Mouse (Mus musculus) cerebellum, postnatal 4 days (tissue): ENCODE measurements around the gene Sass6.
"Not testable (repeated sequence)": the region's sequence is repeated elsewhere in the genome, so short reads cannot be mapped to it uniquely, and the experiment has no call there.

ENCODE experiments used
- DNase-seq, 2 experiments: peaks; one replicate each; pipeline ENCODE4 v3.0.0; 2022; ENCODE audit warnings: low spot score in 2 of 2, mixed read lengths in 1 of 2

Sass6 gene

DNA sequence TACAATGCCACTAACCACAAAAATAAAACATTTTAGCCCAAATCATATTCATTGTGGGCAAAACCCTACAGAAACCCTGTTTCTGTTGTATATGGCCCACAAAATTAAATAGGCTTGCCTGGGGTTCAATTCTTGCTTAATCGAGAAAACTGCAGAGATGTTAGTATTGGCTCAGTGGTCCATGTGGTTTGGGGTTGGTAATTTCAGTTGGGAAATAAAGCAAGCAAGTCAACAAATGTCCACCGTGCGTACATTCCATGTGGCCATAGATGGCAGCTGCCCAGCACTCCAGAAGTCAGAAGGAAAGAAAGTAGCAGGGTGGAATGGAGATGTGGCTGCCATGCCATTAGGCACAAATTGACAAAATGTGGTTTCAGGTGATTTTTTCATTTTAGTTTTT is 38.2 kb downstream of the Sass6 start:
- no peak for DNase-seq

DNA sequence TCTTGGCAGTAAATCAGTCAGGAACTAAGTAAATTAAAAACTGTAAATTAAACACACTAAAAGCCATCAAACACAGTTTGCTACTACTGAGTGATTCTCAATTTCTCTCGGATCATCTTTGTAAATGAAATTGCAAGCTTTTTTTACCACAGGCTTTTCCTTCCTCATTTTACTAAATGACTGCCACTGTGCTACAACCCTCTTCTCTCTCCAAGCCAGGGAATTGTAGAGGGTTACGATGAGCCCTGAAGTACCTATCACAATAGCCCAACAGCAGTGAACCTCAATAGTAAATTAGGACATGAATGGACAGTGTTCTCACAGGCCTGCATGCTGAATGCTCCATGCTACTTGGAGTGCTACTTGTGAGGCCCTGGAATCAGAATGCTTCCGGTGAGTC is 39.3 kb downstream of the Sass6 start:
- DNase-seq = no peak

DNA sequence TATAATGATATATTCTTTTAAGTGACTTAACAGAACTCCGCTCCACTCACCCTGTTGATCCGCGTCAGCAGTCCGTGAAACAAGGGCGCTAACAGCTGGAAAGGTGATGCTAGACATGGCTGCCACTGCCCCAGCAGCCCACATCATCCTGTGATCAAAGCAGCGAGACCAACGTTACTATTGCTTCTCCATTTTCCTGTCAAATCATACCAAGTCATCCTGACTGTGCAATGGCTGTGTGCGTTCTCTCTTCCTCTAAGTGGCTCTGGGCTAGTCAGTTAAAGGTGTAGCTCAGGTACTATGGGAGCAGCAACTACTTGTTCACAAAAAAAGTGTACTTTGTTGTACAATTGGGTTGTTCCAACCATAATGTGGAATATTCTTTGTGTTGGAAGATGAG is 40.1 kb downstream of the Sass6 start:
- no peak for DNase-seq

DNA sequence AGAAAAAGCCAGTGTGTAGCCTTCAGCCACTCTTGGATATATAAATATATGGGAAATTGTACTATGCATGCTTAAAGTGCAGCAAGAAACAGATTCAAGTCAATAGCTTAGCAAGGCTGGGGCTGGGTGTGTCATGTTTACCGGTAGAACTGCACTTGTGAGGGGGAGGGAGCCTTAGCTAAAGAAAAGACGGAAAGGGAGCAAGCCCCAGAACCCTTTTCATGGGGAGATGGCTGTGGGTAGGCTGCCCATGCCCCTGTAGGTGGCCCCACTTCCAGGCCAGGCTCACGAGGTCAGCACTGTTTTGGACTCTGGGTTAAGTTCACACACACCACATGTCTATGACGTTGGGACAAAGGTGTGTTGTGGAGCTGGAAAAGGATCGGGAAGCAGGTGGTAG is 41.0 kb downstream of the Sass6 start:
- no peak for DNase-seq

DNA sequence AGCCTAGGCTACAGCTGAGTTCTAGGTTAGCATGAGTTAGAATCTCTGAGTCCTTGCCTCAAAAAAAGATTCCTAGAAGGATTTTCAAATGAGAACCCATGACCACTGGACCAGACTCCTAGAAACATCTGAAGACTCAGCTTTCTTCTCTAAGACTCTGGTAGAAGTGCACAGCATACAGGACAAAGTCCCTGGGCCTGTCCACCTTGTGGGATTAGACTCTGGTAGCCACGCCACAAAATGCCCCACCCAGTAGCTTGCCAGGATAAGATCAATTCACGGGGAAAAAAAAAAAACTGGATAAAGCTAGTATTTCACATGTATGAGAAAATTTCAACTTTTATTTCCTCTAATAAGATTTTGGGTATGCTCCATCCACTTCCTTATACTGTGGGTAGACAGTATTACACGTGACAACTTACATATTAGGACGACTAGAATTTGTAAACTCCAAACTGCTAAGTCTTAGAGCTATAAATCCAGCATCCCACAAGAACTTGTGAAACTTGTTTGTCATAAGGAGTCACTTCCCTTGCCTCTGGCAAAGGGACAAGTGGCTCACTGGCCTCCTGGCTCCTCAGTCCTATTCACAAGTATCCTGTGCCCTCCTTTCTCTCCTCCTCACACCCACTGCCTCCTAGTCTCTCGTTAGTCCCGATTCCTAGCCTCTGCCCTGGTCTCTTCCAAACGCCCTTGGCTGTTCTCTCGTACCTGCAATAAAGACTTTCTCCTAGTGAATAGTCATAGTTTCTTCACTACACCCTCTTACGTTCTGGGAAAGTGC is 43.1 kb downstream of the Sass6 start:
- no peak for DNase-seq

DNA sequence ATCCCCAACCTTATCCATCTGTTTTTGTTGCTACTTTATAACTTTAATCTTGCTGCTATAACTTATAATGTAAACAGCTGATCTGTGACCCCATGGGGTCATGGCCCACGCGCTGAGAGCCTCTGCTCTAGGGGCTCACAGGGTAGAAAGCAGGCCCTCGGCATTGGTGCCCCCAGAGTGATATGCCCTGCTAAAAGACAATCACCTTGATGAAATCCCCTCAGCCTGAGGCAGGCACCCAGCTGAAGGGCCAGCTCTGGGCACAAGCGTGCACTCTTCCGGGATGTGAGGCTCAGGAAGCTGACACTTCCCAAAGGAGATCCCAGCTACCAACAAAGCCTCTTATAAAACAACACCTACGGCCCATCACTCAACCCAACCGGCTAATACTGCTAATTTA is 43.8 kb downstream of the Sass6 start:
- DNase-seq = no peak

DNA sequence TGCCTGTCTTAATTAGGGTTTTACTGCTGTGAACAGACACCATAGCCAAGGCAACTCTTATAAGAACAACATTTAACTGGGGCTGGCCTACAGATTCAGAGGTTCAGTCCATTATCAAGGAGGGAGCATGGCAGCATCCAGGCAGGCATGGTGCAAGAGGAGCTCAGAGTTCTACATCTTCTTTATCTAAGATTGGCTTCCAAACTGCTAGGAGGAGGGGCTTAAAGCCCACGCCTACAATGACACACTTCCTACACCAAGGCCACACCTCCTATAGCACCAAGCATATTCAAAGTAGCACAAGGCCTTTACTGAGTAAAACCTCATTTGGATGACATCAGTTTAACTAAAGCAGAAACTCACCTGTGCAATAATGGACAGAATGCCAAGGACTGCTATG is 45.2 kb downstream of the Sass6 start:
- DNase-seq = no peak

DNA sequence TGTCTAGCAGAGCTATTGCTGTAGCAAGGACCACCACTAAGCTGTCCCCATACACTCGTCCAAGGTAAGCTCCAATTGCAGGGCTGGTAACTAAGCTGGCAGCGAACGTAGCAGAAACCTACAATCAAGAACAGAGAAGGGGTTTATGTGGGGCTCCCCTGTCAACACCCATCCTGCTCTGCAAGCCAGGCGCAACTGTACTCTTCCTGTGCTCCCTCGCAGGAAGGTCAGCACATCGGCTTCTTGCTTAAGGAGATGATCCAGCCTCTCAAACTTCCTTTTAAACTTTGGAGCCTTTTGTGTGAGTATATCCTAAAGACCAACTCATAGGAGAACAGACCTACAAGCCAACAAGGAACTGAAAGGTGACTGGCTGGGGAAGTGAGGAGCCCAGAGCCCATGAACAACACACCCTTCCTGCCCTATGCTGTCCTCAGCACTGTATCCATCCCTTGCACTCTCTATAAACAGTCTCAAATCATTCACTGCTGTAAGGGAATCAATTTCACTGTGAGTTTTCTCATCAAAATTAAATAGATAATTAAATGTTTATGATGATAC is 47.1 kb downstream of the Sass6 start:
- DNase-seq = no peak

DNA sequence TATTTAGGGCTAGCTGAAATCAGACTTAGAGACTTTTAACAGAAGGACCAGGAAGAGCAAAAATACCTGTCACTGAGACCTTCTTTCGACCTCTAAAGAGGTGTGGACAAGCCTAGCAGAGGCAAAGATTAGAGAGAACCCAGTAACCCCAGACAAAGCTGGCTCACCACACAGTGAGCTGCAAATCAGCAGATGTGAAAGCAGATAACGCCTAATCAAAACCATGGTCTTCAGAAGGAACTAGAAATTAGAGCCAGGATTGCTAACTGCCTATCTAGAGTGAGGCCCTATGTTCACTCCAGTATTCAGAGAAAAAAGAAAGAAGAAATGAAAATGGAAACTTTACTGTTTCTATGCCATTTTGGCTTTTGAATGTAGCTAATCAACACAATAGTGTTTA is 47.6 kb downstream of the Sass6 start:
- DNase-seq = no peak

DNA sequence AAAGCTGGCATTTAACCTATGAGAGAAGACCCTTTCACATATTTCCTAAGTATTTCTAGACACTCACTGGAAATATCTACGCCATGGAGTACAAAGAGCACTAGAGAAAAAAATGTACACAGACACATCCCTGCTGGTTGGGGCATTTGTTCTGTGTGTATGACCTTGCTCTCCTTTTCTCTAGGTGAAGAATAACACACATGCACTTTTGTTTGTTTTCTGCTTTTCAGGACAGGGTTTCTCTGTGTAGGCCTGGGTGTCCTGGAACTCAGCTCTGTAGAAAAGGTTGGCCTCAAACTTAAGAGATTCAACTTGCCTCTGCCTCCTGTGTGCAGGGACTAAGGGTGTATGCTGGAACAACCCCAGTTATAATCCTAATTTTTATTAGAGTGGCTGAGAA is 51.6 kb downstream of the Sass6 start:
- no peak for DNase-seq

DNA sequence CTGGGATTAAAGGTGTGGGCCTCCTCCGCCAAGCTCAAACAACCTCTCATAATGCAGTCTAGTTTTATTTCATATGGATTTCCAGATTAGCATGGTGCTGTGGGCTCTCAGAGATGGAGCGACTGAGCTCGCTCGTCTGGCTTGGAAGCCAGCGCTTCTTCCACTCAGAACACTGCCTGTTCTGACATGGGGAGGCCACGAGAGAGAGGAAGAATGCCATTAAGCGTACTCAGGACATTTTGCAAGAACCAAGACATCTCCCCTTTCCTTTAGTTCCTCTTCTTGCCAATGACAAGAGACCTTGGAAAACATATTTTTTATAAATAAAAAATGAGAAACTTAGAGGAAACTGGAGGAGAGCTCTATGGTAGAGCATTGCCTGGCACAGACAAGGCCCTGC is 54.0 kb downstream of the Sass6 start:
- DNase-seq = no peak

DNA sequence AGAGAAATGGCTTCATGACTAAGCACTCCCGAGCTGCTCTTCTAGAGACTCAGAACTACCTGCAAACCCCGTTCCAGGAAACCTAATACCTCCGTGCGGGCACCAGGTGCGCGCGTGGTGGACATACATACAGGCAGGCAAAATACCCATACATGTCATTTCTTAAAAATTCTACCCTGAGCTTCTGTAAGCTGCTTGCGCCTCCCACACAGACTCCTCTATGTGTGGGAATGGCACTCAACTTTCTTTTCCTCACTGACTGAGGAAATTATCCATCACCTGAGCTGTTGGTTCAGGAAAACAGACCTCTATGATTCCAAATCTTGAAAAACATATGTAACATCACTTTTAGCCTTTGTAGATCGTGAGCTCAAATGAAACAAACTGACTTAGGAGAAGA is 55.9 kb downstream of the Sass6 start:
- no peak for DNase-seq

DNA sequence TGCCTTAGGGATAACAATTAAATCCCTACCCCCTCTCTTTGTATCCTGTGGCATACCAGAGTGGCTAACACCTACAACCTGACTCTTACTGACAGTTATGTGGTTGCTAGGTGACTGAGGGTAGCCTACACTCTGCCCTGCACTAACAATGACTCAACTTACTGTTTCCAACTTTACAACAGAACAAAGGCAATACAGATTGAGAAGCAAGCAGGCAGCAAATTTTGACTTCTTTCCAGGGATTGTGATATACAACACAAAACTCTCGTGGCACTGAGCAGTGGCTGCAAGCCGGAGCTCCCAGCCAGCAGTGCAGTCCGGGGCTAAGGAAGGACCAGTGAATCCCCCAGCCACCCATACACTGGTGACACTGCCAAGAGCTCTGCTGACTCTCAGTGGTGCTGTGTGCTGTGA is 57.3 kb downstream of the Sass6 start:
- no peak for DNase-seq

DNA sequence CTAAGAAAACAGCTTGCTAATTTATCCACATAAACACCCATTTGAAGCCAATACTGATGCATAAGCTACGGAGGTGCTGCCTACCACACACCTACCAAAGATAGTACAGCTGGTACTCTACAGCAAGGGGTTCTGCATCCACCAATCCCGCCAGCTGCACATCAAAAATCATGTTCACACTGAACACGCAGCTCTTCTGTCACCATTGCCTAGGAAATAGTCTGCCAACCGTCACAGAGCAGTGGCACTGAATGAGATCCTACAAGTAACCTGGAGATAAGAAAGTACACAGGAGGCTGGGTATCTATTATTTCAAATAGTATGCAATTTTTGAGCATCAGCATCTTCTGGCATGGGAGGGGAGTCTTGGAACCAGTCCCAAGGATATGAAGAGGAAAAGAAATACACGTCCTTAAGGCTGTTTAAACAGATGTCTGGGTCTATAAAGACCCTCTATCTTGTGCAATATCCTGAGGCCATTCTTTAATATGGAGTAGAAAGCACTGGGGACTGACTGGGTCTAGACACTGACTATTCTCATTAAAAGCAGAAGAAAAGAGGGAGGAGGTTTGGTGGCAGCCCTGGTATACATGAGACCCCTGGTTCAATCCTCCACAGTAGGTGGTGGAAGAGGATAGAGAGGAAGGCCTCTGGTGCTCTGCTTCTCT is 58.6 kb downstream of the Sass6 start:
- DNase-seq = no peak

DNA sequence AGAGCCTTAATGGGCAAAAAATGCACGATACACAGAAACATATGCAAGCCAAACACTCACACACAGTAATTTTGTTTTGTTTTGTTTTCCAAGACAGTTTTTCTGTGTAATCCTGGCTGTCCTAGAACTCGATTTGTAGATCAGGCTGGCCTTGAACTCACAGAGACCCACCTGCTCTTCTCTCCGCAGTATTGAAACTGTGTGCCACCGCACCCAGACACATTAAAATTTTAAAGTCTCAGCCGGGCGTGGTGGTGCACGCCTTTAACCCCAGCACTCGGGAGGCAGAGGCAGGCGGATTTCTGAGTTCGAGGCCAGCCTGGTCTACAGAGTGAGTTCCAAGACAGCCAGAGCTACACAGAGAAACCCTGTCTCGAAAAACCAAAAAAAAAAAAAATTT is 59.3 kb downstream of the Sass6 start:
- not testable (repeated sequence) for DNase-seq

DNA sequence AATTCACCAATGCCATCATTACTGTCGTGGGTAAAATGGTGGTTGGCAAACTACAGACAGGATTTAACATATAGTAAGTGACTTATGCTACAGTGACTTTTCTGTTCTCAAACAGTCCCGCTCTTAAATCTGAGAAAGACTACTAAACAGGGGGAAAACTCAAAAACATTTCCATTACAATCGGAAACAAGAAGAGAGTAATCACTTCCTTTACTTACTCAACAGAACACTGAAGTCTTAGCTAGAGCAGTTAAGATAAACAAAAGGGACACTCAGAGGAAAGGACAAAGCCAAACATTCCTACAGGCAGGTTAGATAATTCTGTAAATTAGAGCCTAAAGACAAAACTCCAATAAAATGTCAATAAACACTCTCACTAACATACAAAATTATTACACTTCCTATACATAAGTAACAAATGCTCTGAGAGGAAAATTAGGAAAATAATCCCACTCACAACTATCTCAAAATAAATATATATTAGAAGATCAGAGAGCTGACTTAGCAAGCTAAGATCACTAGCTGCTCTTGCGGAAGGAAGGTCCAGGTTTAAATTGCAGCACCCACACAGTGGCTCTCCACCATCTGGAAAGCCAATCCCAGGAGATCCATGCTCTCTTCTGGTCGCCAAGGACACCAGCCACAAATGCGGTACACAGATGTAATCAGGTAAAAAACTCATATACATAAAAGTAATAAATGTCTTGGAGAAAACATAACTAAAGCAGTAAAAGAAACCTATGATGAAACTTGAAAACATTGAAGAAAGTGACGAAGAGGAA is 61.6 kb downstream of the Sass6 start:
- no peak for DNase-seq

DNA sequence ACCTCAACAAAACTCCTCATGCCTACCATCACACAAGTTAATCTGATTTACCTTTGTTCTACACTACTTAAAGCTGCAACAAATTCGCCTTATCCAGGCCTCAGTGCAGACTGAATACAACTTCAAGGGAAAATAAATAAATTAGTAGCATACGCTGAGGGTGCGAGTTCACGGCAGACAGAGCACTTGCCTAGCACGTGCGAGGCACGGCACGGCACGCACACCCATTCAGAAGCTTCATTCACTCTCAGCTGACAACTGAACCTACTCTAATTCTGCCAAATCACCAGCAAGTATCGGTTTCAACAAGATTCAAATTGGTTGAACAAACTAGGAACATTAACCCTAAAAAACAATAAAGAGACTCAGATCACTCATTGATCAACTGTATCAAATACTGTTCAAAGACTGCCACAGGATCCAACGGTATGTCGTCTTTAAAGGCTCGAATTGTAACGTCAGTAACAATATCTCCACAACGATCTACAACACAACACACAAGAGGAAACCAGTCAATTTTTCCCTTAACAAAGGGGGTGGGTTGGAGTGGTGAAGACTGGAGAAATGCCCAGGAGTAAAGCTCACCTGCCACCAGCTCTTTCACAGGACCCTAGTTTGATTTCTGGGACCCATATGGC is 64.3 kb downstream of the Sass6 start:
- no peak for DNase-seq

DNA sequence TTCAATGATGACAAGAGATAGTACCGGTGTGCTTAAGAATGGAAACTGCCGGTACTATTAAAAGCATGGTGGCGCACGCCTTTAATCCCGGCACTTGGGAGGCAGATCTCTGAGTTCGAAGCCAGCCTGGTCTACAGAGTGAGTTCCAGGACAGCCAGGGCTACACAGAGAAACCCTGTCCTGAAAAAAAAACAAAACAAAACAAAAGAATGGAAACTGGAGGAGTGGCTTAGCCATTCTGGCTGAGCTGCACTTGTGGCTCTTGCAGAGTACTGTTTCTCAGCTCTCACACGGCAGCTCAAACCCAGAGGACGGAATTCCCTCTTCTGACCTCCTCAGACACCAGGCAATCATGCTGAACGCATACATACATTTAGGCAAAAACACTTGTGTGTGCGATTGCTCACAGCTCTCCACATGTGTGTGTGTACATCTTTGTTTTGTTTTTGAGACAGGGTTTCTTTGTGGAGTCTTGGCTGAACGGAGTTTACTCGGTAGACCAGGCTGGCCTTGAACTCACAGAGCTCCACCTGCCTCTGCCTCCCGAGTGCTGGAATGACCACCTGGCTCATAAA is 65.2 kb downstream of the Sass6 start:
- DNase-seq = no peak

DNA sequence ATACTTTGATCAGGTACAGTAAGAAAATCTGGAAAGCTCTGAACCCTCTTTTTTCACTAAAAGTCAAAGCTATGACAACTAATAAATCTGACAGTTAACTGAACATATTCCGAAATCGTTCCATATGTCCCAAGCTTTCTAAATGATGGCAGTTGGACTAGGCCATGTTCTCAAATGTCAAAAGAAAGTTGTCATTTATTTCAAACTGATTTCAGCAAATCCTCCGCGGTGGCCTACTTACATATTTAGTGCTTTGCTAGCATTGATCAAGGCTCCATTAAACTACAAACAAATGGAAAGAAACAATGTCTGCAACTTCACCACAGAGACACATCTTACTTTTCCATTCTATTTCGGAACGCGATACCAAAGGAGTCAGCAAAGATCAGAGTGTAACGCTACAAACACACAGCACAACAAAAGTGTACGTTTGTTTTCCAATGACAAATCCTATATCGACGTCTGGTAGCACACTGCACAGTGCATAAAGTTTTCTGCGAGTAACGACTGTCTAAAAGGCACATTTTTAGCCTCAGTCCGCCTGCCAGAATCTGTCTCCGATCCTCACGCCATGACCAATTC is 66.6 kb downstream of the Sass6 start:
- no peak for DNase-seq

DNA sequence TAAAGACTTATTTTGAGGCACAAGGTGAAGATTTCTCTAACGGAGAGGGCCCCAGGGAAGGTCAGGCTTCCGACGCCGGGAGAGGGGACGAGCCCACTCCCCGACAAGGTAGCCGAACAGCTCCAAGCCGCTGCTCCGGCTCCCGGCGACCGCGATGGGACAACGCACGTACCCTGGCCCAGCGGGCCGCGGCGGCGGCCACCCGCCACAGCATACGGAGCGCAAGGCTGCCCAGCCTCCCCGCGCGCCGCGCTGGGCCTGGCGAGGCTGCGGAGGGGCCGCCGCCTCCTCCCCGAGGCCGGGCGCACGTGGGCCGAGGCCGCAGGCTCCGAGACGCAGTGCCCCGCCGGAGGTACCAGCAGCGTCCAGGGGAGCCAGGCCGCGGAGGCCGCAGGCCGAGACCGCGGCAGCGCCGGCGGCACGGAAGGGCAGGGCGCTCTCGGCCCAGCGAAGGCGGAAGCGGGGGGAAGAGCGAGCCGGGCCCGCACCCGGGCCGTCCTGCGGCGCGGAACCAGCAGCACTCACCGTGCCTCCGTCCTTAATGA is 67.2 kb downstream of the Sass6 start:
- peak in 1 of 2 experiments; percentile 31 for DNase-seq

DNA sequence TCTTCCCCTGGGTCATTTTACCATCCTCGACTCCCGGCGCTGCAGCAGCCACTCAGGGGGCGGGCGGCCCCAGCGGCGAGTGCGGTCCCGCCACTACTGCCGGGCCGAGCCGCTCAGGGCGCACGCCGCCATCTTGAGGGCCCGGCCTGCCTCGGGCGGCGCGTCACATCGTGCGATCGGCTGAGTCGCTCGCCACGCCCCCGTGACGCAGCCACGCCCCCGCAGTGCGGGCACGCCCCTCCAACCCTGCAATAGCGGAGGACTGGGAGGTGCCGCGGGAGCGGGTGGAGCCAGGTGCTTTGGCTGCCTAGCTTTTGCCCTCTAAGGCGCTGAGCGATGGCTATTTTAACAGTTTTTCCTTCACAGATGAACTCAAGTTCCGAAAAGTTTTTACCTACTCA is 67.7 kb downstream of the Sass6 start, which contains the start of gene Mfsd14a:
TSS of gene Mfsd14a (minus strand) at position 215 of the 401 bp plus-strand sequence.
- DNase-seq = peak; percentile 92 to 98
